Mouse (Mus musculus) ES-E14 (cell line): ENCODE measurements around the gene Hecw2.

Experiments used
- CHD2 ChIP-seq: IDR thresholded peaks from 2 replicates; pipeline ENCODE4 v1.6.1; 2014; ENCODE audit warnings: mild to moderate bottlenecking, low read depth, low read length, inconsistent platforms
- MAFK ChIP-seq: IDR thresholded peaks from 2 replicates; pipeline ENCODE4 v1.6.1; 2014; ENCODE audit warnings: mild to moderate bottlenecking, low read depth, low read length, inconsistent platforms; ENCODE audit not compliant: insufficient read depth
- ZC3H11A ChIP-seq: IDR thresholded peaks from 2 replicates; pipeline ENCODE4 v1.6.1; 2012; ENCODE audit warnings: low read depth, mild to moderate bottlenecking, inconsistent platforms, low read length, borderline replicate concordance
- ZNF384 ChIP-seq: IDR thresholded peaks from 2 replicates; pipeline ENCODE4 v1.6.1; 2012; ENCODE audit warnings: low read depth, low read length, inconsistent platforms

GRCm38 (mm10) chr1:53851334-53851733 is 343.6 kb downstream of the Hecw2 start:
- TF ChIP-seq ZC3H11A (no peak), ZNF384 (no peak), MAFK (no peak), CHD2 (no peak)
